Comparison of ENCODE assay signal across 15 mouse cellular contexts in the genomic region with DNA sequence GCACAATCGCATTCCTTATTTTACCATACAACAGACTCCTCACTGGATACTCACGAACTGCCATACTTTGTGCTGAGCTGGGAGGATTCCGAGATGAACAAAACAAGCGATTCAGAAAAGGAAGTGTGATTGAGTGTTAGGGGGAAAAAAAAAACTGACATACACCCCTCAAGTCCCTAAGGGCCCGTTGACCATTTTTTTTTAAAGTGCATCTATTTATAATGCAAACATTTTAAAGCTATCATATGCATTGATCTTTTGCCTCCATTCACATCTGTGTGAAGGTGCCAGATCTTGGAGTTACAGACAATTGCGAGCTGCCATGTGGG. TPM values are rescaled to one million over a fixed set of nuclear protein-coding genes. Genes with fewer than 3 reads are reported as not detected.
DNase-seq lines count a peak whose midpoint lies in the region; ATAC-seq and TF ChIP-seq lines count a peak whose summit lies in the region.
"Had no signal": no experiment of that assay in that cellular context is flagged by ENCODE, and none has a peak within 500 bp of the region (broad histone marks: within the 10 kb centered on the region; RNA-seq: fewer than 3 reads in every experiment).

No protein-coding gene starts in this region.

- ATAC-seq in forebrain, embryonic 14.5 days, result no peak
- ATAC-seq in intestine, embryonic 15.5 days, result 0 out of 2 replicates have a peak, but pooled peaks have one; percentile 8
- ATAC-seq in intestine, postnatal 0 days, result no peak
- ATAC-seq: forebrain, postnatal 0 days had no signal

- H3K4me1 ChIP-seq in forebrain, embryonic 10.5 days, result peaks cover 15% of the 10 kb centered on the region
- peaks cover 3% of the 10 kb centered on the region; the same call in 1 of the 2 replicates for H3K4me1 ChIP-seq in forebrain, embryonic 14.5 days (ENCODE audit: control insufficient read depth, insufficient read depth, low read length)
- no peaks in the 10 kb centered on the region for H3K4me1 ChIP-seq in intestine, embryonic 15.5 days (replicated peaks)
- no peaks in the 10 kb centered on the region; the same call in 1 of the 2 replicates for H3K4me1 ChIP-seq in intestine, postnatal 0 days (replicated peaks; ENCODE audit: control insufficient read depth, insufficient read depth, low read length)
- H3K4me1 ChIP-seq in thymus, adult 2 months (replicated peaks; ENCODE audit: control insufficient read depth, insufficient read depth, low read length), result peaks cover 22% of the 10 kb centered on the region
- peaks cover 6% of the 10 kb centered on the region; the same call in 1 of the 2 replicates for H3K4me1 ChIP-seq in embryonic facial prominence, embryonic 10.5 days
- H3K4me1 ChIP-seq: embryonic facial prominence, embryonic 13.5 days had no signal

- H3K9me3 ChIP-seq in forebrain, embryonic 10.5 days, result no peaks in the 10 kb centered on the region
- H3K9me3 ChIP-seq in forebrain, embryonic 14.5 days (replicated peaks; ENCODE audit: control insufficient read depth, low read length), result no peaks in the 10 kb centered on the region
- no peaks in the 10 kb centered on the region for H3K9me3 ChIP-seq in intestine, embryonic 15.5 days
- no peaks in the 10 kb centered on the region for H3K9me3 ChIP-seq in intestine, postnatal 0 days (ENCODE audit: control insufficient read depth)
- no peaks in the 10 kb centered on the region for H3K9me3 ChIP-seq in embryonic facial prominence, embryonic 10.5 days
- H3K9me3 ChIP-seq: embryonic facial prominence, embryonic 13.5 days; neural tube, embryonic 15.5 days had no signal

- no peak for TF ChIP-seq CTCF in intestine, postnatal 0 days (IDR thresholded peaks at IDR 0.05; ENCODE audit: low read depth)
- no peak for TF ChIP-seq CTCF in thymus, adult 2 months (IDR thresholded peaks at IDR 0.05; ENCODE audit: borderline replicate concordance, control insufficient read depth, extremely low read depth, insufficient read depth, low read length, poor library complexity)

- H3K9ac ChIP-seq in forebrain, embryonic 14.5 days (ENCODE audit: low read length), result no peak overlapping the region
- no peak overlapping the region for H3K9ac ChIP-seq in intestine, embryonic 15.5 days
- H3K9ac ChIP-seq in intestine, postnatal 0 days (ENCODE audit: low read depth, low read length), result no peak overlapping the region
- H3K9ac ChIP-seq: embryonic facial prominence, embryonic 13.5 days; forebrain, postnatal 0 days; neural tube, embryonic 15.5 days had no signal

- no peak for DNase-seq in forebrain, embryonic 10.5 days (ENCODE audit: extremely low spot score, low spot score)
- DNase-seq in forebrain, embryonic 14.5 days (ENCODE audit: low spot score), result no peak
- no peak for DNase-seq in thymus, adult 2 months
- DNase-seq in thymus, postnatal 36 days, result no peak
- no peak for DNase-seq in urinary bladder, postnatal 36 days (ENCODE audit: low spot score in 2 of 2)
- DNase-seq in embryonic facial prominence, embryonic 10.5 days (ENCODE audit: low spot score), result no peak
- DNase-seq: adrenal gland, postnatal 25 days; cerebellum, postnatal 36 days; forebrain, postnatal 0 days; lung, postnatal 36 days had no signal

- no peak for TF ChIP-seq POLR2A in thymus, adult 2 months (IDR thresholded peaks at IDR 0.05; ENCODE audit: control insufficient read depth, extremely low read depth, insufficient read depth, low read length, poor library complexity)

- H3K27ac ChIP-seq in forebrain, embryonic 10.5 days, result peak overlapping the region; percentile 53; the same call in 1 of the 2 replicates
- no peak overlapping the region for H3K27ac ChIP-seq in forebrain, embryonic 14.5 days (ENCODE audit: low read depth, low read length)
- H3K27ac ChIP-seq in intestine, embryonic 15.5 days, result no peak overlapping the region
- H3K27ac ChIP-seq in intestine, postnatal 0 days (ENCODE audit: low read depth, low read length), result no peak overlapping the region
- peak overlapping the region; percentile 100 for H3K27ac ChIP-seq in thymus, adult 2 months (ENCODE audit: control insufficient read depth, insufficient read depth, low read length)
- no peak overlapping the region for H3K27ac ChIP-seq in embryonic facial prominence, embryonic 10.5 days (replicated peaks)
- H3K27ac ChIP-seq: embryonic facial prominence, embryonic 13.5 days; kidney, postnatal 0 days; neural tube, embryonic 15.5 days had no signal

- no peak overlapping the region for H3K4me2 ChIP-seq in forebrain, embryonic 14.5 days (ENCODE audit: low read length)
- H3K4me2 ChIP-seq in intestine, embryonic 15.5 days (replicated peaks), result no peak overlapping the region
- H3K4me2 ChIP-seq in intestine, postnatal 0 days (replicated peaks; ENCODE audit: low read depth), result no peak overlapping the region; the same call in 1 of the 2 replicates

- no peaks in the 10 kb centered on the region for H3K36me3 ChIP-seq in forebrain, embryonic 10.5 days (replicated peaks)
- no peaks in the 10 kb centered on the region for H3K36me3 ChIP-seq in forebrain, embryonic 14.5 days (ENCODE audit: control insufficient read depth, insufficient read depth, low read length)
- H3K36me3 ChIP-seq in intestine, embryonic 15.5 days, result no peaks in the 10 kb centered on the region
- H3K36me3 ChIP-seq in intestine, postnatal 0 days (ENCODE audit: control insufficient read depth, insufficient read depth), result no peaks in the 10 kb centered on the region
- H3K36me3 ChIP-seq in thymus, adult 2 months (ENCODE audit: control insufficient read depth, insufficient read depth, low read length), result no peaks in the 10 kb centered on the region
- no peaks in the 10 kb centered on the region for H3K36me3 ChIP-seq in embryonic facial prominence, embryonic 10.5 days (replicated peaks)
- H3K36me3 ChIP-seq: embryonic facial prominence, embryonic 13.5 days; neural tube, embryonic 15.5 days had no signal

- WGBS in forebrain, embryonic 10.5 days, result 84% methylated on average over 6 of the region's 6 CpGs
- 81% methylated on average over 6 of the region's 6 CpGs for WGBS in forebrain, embryonic 14.5 days
- WGBS in intestine, embryonic 15.5 days, result 55% methylated on average over 6 of the region's 6 CpGs
- 52% methylated on average over 6 of the region's 6 CpGs for WGBS in intestine, postnatal 0 days
- WGBS in thymus, adult 2 months, result 23% methylated on average over 6 of the region's 6 CpGs
- WGBS in embryonic facial prominence, embryonic 10.5 days, result 77% methylated on average over 6 of the region's 6 CpGs

- no peaks in the 10 kb centered on the region for H3K27me3 ChIP-seq in forebrain, embryonic 10.5 days (ENCODE audit: poor library complexity, severe bottlenecking)
- H3K27me3 ChIP-seq in forebrain, embryonic 14.5 days (replicated peaks; ENCODE audit: control insufficient read depth, insufficient read depth, low read length), result no peaks in the 10 kb centered on the region
- no peaks in the 10 kb centered on the region for H3K27me3 ChIP-seq in intestine, embryonic 15.5 days (replicated peaks)
- H3K27me3 ChIP-seq in intestine, postnatal 0 days (replicated peaks; ENCODE audit: control insufficient read depth, insufficient read depth, low read length), result no peaks in the 10 kb centered on the region
- no peaks in the 10 kb centered on the region for H3K27me3 ChIP-seq in thymus, adult 2 months (ENCODE audit: control insufficient read depth, insufficient read depth, low read length)
- no peaks in the 10 kb centered on the region for H3K27me3 ChIP-seq in embryonic facial prominence, embryonic 10.5 days (replicated peaks; ENCODE audit: low read depth, poor library complexity, severe bottlenecking)
- H3K27me3 ChIP-seq: embryonic facial prominence, embryonic 13.5 days; neural tube, embryonic 15.5 days had no signal

- H3K4me3 ChIP-seq in forebrain, embryonic 10.5 days, result no peak overlapping the region
- no peak overlapping the region for H3K4me3 ChIP-seq in forebrain, embryonic 14.5 days (ENCODE audit: low read depth, low read length)
- no peak overlapping the region for H3K4me3 ChIP-seq in intestine, embryonic 15.5 days (replicated peaks)
- no peak overlapping the region for H3K4me3 ChIP-seq in intestine, postnatal 0 days (ENCODE audit: low read depth, low read length)
- peak overlapping the region; percentile 88 for H3K4me3 ChIP-seq in thymus, adult 2 months (ENCODE audit: control insufficient read depth, insufficient read depth, low read length)
- no peak overlapping the region for H3K4me3 ChIP-seq in embryonic facial prominence, embryonic 10.5 days
- H3K4me3 ChIP-seq: embryonic facial prominence, embryonic 13.5 days; neural tube, embryonic 15.5 days had no signal

RNA-seq across cellular contexts. Expression of a gene that starts 16.7 kb away (rescaled TPM):
- 17.6 and 18.2 TPM in 2 replicates for polyA plus RNA-seq in forebrain, embryonic 10.5 days (2016; fragmentation: Nextera tagmentation; extraction: Ambion mirVana)
- 52.5 and 53.8 TPM in 2 replicates for polyA plus RNA-seq in forebrain, embryonic 14.5 days (2014; fragmentation: Nextera tagmentation; extraction: Ambion mirVana)
- 13.6 and 14.0 TPM in 2 replicates for polyA plus RNA-seq in intestine, embryonic 15.5 days (2015; fragmentation: Nextera tagmentation; extraction: Ambion mirVana)
- 8.2 and 8.9 TPM in 2 replicates for polyA plus RNA-seq in intestine, postnatal 0 days (2015; fragmentation: Nextera tagmentation; extraction: Ambion mirVana)
- 79.2 and 79.5 TPM in 2 replicates for polyA plus RNA-seq in thymus, adult 2 months (2012; rRNA removed)
- polyA plus RNA-seq in embryonic facial prominence, embryonic 10.5 days (2016; fragmentation: Nextera tagmentation; extraction: Ambion mirVana), result 18.1 and 19.0 TPM in 2 replicates

Comparison
In these comparisons a context has a peak if more than half of its experiments do, and no peak if none do; other contexts are left out.
1. H3K27ac ChIP-seq: peak in forebrain, embryonic 10.5 days (single experiment) and thymus, adult 2 months (single experiment); none in forebrain, embryonic 14.5 days (single experiment), intestine, embryonic 15.5 days (single experiment), intestine, postnatal 0 days (single experiment) and embryonic facial prominence, embryonic 10.5 days (single experiment).